Mouse (Mus musculus) hindbrain, embryonic 13.5 days (tissue): ENCODE results near the gene Adarb2. TPM values are rescaled to one million over a fixed set of nuclear protein-coding genes. Genes with fewer than 3 reads are reported as not detected.

ENCODE experiments used
- ATAC-seq: fragments of 200-750 bp; cut with Nextera tagmentation; 2 replicates; pipeline ENCODE4 v1.8.0; 2017; ENCODE audit warnings: moderate TSS enrichment; ENCODE audit not compliant: low FRiP score
- H3K27ac ChIP-seq: fragments of 300-500 bp; sonication (generic); 2 replicates; pipeline ENCODE4 v1.5.1; 2015; ENCODE audit warnings: inconsistent platforms, mild to moderate bottlenecking, moderate library complexity
- H3K27me3 ChIP-seq: fragments of 300-500 bp; sonication (generic); 2 replicates; pipeline ENCODE4 v1.6.1; 2015; ENCODE audit warnings: mild to moderate bottlenecking, inconsistent platforms
- H3K36me3 ChIP-seq: fragments of 300-500 bp; sonication (generic); 2 replicates; pipeline ENCODE4 v1.6.1; 2015; ENCODE audit warnings: mild to moderate bottlenecking, inconsistent platforms
- H3K4me1 ChIP-seq: fragments of 300-500 bp; sonication (generic); replicated peaks from 2 replicates; pipeline ENCODE4 v1.6.1; 2015; ENCODE audit warnings: inconsistent platforms
- H3K4me2 ChIP-seq: fragments of 300-500 bp; sonication (generic); 2 replicates; pipeline ENCODE4 v1.6.1; 2015; ENCODE audit warnings: inconsistent platforms, mild to moderate bottlenecking, moderate library complexity
- H3K4me3 ChIP-seq: fragments of 300-500 bp; sonication (generic); 2 replicates; pipeline ENCODE4 v1.5.1; 2015; ENCODE audit warnings: mild to moderate bottlenecking, inconsistent platforms
- H3K9ac ChIP-seq: fragments of 300-500 bp; sonication (generic); 2 replicates; pipeline ENCODE4 v1.6.1; 2015; ENCODE audit warnings: mild to moderate bottlenecking, inconsistent platforms
- H3K9me3 ChIP-seq: fragments of 300-500 bp; sonication (generic); 2 replicates; pipeline ENCODE4 v1.6.1; 2016; ENCODE audit warnings: inconsistent platforms
- WGBS: fragments of 180-500 bp; shearing (Covaris S2); methylation state at CpG from one replicate; pipeline ENCODE4 v1.1.7; 2015; 5-methylcytosine and 5-hydroxymethylcytosine counted together
- polyA plus RNA-seq: library from polyadenylated mRNA; unstranded; fragments of >200 nt; fragmentation: Nextera tagmentation; extraction: Ambion mirVana; gene quantifications from 2 replicates; pipeline ENCODE4 v1.2.1, GENCODE M21; 2015

The Adarb2 gene
- polyA plus RNA-seq, 1 experiment from 2014 or later, result 28.9 TPM

GRCm38 (mm10) chr13:8805931-8806330 lies 603.3 kb downstream of the Adarb2 start:
- H3K4me2 ChIP-seq, result no peak overlapping the region
- 95% methylated on average over 2 of the region's 2 CpGs for WGBS
- no peak overlapping the region for H3K9ac ChIP-seq
- no peak overlapping the region for H3K4me3 ChIP-seq
- H3K27ac ChIP-seq, result no peak overlapping the region
- no peaks in the 10 kb centered on the region for H3K9me3 ChIP-seq
- H3K4me1 ChIP-seq, result no peaks in the 10 kb centered on the region
- H3K36me3 ChIP-seq, result peaks cover 23% of the 10 kb centered on the region
- no peaks in the 10 kb centered on the region for H3K27me3 ChIP-seq
- no peak for ATAC-seq
